Mouse (Mus musculus): ENCODE results near the gene C130073F10Rik. TPM values are rescaled to one million over a fixed set of nuclear protein-coding genes. Genes with fewer than 3 reads are reported as not detected.

The C130073F10Rik gene
- polyA plus RNA-seq, 1 experiment from 2014 or later = not detected

Other genes with a start within 250 kb of the C130073F10Rik start
- 65.2 and 65.7 TPM in 2 replicates for gene Leprot, start 246.1 kb downstream of the C130073F10Rik start, polyA plus RNA-seq (2016; fragmentation: Nextera tagmentation; extraction: Ambion mirVana)
- 3.3 and 3.9 TPM in 2 replicates for gene Lepr, start 176.4 kb downstream of the C130073F10Rik start, polyA plus RNA-seq (2016; fragmentation: Nextera tagmentation; extraction: Ambion mirVana)
- gene B020004J07Rik, start 49.8 kb downstream of the C130073F10Rik start, polyA plus RNA-seq (2016; fragmentation: Nextera tagmentation; extraction: Ambion mirVana) = not detected in 2 replicates
- gene Gm12800, start 15.3 kb upstream of the C130073F10Rik start, polyA plus RNA-seq (2016; fragmentation: Nextera tagmentation; extraction: Ambion mirVana) = not detected in 2 replicates
- not detected in 2 replicates for gene Gm12794, start 46.6 kb upstream of the C130073F10Rik start, polyA plus RNA-seq (2016; fragmentation: Nextera tagmentation; extraction: Ambion mirVana)
- gene Gm12790, start 87.3 kb upstream of the C130073F10Rik start, polyA plus RNA-seq (2016; fragmentation: Nextera tagmentation; extraction: Ambion mirVana) = not detected in 2 replicates
- not detected in 2 replicates for gene Gm12789, start 92.8 kb upstream of the C130073F10Rik start, polyA plus RNA-seq (2016; fragmentation: Nextera tagmentation; extraction: Ambion mirVana)
- gene Pde4b, start 193.8 kb upstream of the C130073F10Rik start, polyA plus RNA-seq (2016; fragmentation: Nextera tagmentation; extraction: Ambion mirVana) = 8.4 and 9.1 TPM in 2 replicates